Mouse (Mus musculus) spleen, adult 12 weeks (tissue): Measurements from ENCODE around the gene Tmtc2.

Experiments
- DNase-seq: peaks from one replicate; pipeline ENCODE4 v3.0.0; 2022; ENCODE audit warnings: low spot score

Gene Tmtc2

GRCm38 (mm10) chr10:105544004-105545003, 29.9 kb downstream of the Tmtc2 start:
- DNase-seq: no peak

- no peak for DNase-seq
These were observed 32.2 kb downstream of the Tmtc2 start for GRCm38 (mm10) chr10:105542081-105542480.

GRCm38 (mm10) chr10:105539697-105540096, 34.6 kb downstream of the Tmtc2 start:
- no peak for DNase-seq

DNA sequence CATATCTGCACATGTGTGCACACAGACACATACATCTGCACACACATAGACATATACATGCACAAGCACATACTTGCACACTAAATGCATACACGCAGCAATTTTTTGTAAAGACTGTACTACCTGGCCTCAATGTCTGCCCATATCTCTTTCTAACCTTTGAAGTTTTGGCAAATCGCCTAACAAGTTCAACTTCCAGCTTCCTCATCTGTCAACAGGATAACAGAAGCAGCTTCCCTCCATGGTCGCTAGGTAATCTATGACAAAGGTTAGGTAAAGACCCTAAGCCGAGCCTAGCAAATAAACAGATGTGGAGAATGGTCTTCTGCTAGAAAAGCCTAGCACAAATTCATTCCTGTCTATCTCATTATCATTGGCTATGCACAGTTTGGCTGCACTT, 37.3 kb downstream of the Tmtc2 start:
- no peak for DNase-seq

- DNase-seq: no peak
These were observed 38.4 kb downstream of the Tmtc2 start for GRCm38 (mm10) chr10:105535848-105536247.

DNA sequence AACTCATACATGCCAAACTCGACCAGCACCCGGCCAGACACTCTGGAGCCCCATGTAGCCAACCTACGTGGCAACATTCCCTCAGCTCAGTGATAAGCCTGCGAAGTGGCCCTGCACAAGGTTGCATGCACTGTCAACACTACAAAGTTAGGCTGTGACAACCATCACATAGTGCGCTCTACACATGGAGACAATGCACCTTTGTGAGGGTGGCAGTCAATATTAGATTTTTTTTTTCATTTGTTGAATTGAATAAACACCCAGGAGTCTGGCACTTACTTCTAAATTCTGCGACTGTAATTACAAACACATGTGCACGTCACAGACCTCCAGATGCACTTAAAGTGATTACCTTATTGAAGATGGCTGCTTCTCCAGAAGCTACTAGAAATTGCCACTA, 41.5 kb downstream of the Tmtc2 start:
- DNase-seq: no peak

- DNase-seq: no peak
These were observed 42.2 kb downstream of the Tmtc2 start for GRCm38 (mm10) chr10:105532019-105532525.

- DNase-seq: no peak
These were observed 43.0 kb downstream of the Tmtc2 start for GRCm38 (mm10) chr10:105531080-105531894.

- no peak for DNase-seq
These were observed 50.7 kb downstream of the Tmtc2 start for GRCm38 (mm10) chr10:105523405-105524088.

DNA sequence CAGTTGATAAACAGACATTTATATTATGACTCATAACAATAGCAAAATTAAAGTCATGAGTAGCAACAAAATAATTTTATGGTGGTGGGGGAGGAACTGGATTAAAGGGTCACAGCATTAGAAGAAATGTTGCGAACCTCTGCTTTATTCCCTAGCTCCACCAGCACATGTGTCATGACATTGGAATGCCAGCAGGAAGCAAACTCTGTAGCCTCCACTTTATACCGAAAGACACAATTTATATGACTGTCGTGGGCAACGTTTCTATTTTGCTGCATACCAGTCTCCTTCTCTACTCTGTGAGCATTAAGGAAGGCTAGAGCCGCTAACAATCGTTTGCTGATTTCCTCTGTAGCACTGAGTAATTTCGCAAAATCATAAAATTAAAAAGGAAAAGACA, 51.8 kb downstream of the Tmtc2 start:
- no peak for DNase-seq

GRCm38 (mm10) chr10:105519154-105519806, 55.0 kb downstream of the Tmtc2 start:
- no peak for DNase-seq

GRCm38 (mm10) chr10:105518144-105518543, 56.1 kb downstream of the Tmtc2 start:
- no peak for DNase-seq

- DNase-seq: no peak
These were observed 60.4 kb downstream of the Tmtc2 start for GRCm38 (mm10) chr10:105513777-105514322.

- no peak for DNase-seq
These were observed 64.4 kb downstream of the Tmtc2 start for GRCm38 (mm10) chr10:105509896-105510272.

- no peak for DNase-seq
These were observed 64.9 kb downstream of the Tmtc2 start for GRCm38 (mm10) chr10:105509146-105509895.

GRCm38 (mm10) chr10:105507982-105508786, 66.1 kb downstream of the Tmtc2 start:
- no peak for DNase-seq

GRCm38 (mm10) chr10:105506046-105506445, 68.2 kb downstream of the Tmtc2 start:
- no peak for DNase-seq

- no peak for DNase-seq
These were observed 69.8 kb downstream of the Tmtc2 start for GRCm38 (mm10) chr10:105504472-105504871.

- DNase-seq: no peak
These were observed 72.5 kb downstream of the Tmtc2 start for GRCm38 (mm10) chr10:105501736-105502135.

- DNase-seq: no peak
These were observed 73.8 kb downstream of the Tmtc2 start for GRCm38 (mm10) chr10:105500482-105500881.
